Mouse (Mus musculus) heart, embryonic 11.5 days (tissue): ENCODE results near the gene Xxylt1. TPM values are rescaled to one million over a fixed set of nuclear protein-coding genes. Genes with fewer than 3 reads are reported as not detected.
"Not testable (repeated sequence)": the region's sequence is repeated elsewhere in the genome, so short reads cannot be mapped to it uniquely, and the experiment has no call there.

Experiments
- ATAC-seq: fragments of 200-750 bp; cut with Nextera tagmentation; replicated peaks from 2 replicates; pipeline ENCODE4 v1.8.0; 2017; ENCODE audit warnings: moderate library complexity; ENCODE audit not compliant: insufficient number of reproducible peaks, low FRiP score, low TSS enrichment
- H3K27ac ChIP-seq: fragments of 300-500 bp; sonication (generic); 2 replicates; pipeline ENCODE4 v1.5.1; 2014; ENCODE audit warnings: mild to moderate bottlenecking, low read depth, low read length
- H3K27me3 ChIP-seq: fragments of 300-500 bp; sonication (generic); 2 replicates; pipeline ENCODE4 v1.6.1; 2014; ENCODE audit warnings: mild to moderate bottlenecking, low read length, mixed read lengths; ENCODE audit not compliant: control insufficient read depth, insufficient read depth
- H3K36me3 ChIP-seq: fragments of 300-500 bp; sonication (generic); 2 replicates; pipeline ENCODE4 v1.6.1; 2014; ENCODE audit warnings: mild to moderate bottlenecking, low read length, moderate library complexity, mixed read lengths; ENCODE audit not compliant: control insufficient read depth, insufficient read depth
- H3K4me1 ChIP-seq: fragments of 300-500 bp; sonication (generic); 2 replicates; pipeline ENCODE4 v1.6.1; 2014; ENCODE audit warnings: low read length; ENCODE audit not compliant: control insufficient read depth, insufficient read depth
- H3K4me2 ChIP-seq: fragments of 300-500 bp; sonication (generic); 2 replicates; pipeline ENCODE4 v1.6.1; 2014; ENCODE audit warnings: mild to moderate bottlenecking, moderate library complexity
- H3K4me3 ChIP-seq: fragments of 300-500 bp; sonication (generic); 2 replicates; pipeline ENCODE4 v1.5.1; 2014; ENCODE audit warnings: low read depth, low read length
- H3K9ac ChIP-seq: fragments of 300-500 bp; sonication (generic); 2 replicates; pipeline ENCODE4 v1.6.1; 2014; ENCODE audit warnings: mild to moderate bottlenecking, low read depth, low read length, moderate library complexity
- H3K9me3 ChIP-seq: fragments of 300-500 bp; sonication (generic); replicated peaks from 2 replicates; pipeline ENCODE4 v1.6.1; 2016; ENCODE audit warnings: low read length; ENCODE audit not compliant: control insufficient read depth
- WGBS: fragments of 180-500 bp; shearing (Covaris S2); extraction: QIAGEN DNeasy Blood & Tissue Kit; methylation state at CpG from one replicate; pipeline ENCODE4 v1.1.7; 2014; ENCODE audit not compliant: insufficient replicate concordance; 5-methylcytosine and 5-hydroxymethylcytosine counted together
- polyA plus RNA-seq: library from polyadenylated mRNA; unstranded; fragments of >200 nt; fragmentation: Nextera tagmentation; extraction: Ambion mirVana; gene quantifications from 2 replicates; pipeline ENCODE4 v1.2.1, GENCODE M21; 2014

Xxylt1 gene
- polyA plus RNA-seq, 1 experiment from 2014 or later: 10.3 TPM

- ATAC-seq: no peak
- H3K4me1 ChIP-seq: peaks cover 4% of the 10 kb centered on the region; the same call in 1 of the 2 replicates
- H3K9ac ChIP-seq: no peak overlapping the region
- H3K9me3 ChIP-seq: no peaks in the 10 kb centered on the region
- no peaks in the 10 kb centered on the region for H3K27me3 ChIP-seq
- no peak overlapping the region for H3K4me2 ChIP-seq
- no peak overlapping the region for H3K4me3 ChIP-seq
- no peak overlapping the region for H3K27ac ChIP-seq
- WGBS: 89% methylated on average over 10 of the region's 10 CpGs
- H3K36me3 ChIP-seq: no peaks in the 10 kb centered on the region
These were observed 69.0 kb downstream of the Xxylt1 start for GRCm38 (mm10) chr16:31012236-31012635.

- WGBS: 86% methylated on average over 5 of the region's 5 CpGs
- no peak overlapping the region for H3K4me3 ChIP-seq
- no peaks in the 10 kb centered on the region for H3K9me3 ChIP-seq
- no peak overlapping the region for H3K27ac ChIP-seq
- no peaks in the 10 kb centered on the region for H3K27me3 ChIP-seq
- no peak for ATAC-seq
- H3K4me2 ChIP-seq: no peak overlapping the region
- H3K9ac ChIP-seq: no peak overlapping the region
- peaks cover 7% of the 10 kb centered on the region for H3K4me1 ChIP-seq
- H3K36me3 ChIP-seq: no peaks in the 10 kb centered on the region
These were observed 70.8 kb downstream of the Xxylt1 start for GRCm38 (mm10) chr16:31010443-31010842.

- ATAC-seq: no peak
- H3K4me2 ChIP-seq: no peak overlapping the region
These were observed 72.9 kb downstream of the Xxylt1 start for GRCm38 (mm10) chr16:31008326-31008725.

GRCm38 (mm10) chr16:31007582-31007981 is 73.7 kb downstream of the Xxylt1 start:
- Histone ChIP-seq H3K9ac (no peak overlapping the region), H3K27ac (no peak overlapping the region), H3K4me1 (peaks cover 29% of the 10 kb centered on the region), H3K4me3 (no peak overlapping the region), H3K27me3 (no peaks in the 10 kb centered on the region), H3K4me2 (no peak overlapping the region), H3K36me3 (no peaks in the 10 kb centered on the region), H3K9me3 (no peaks in the 10 kb centered on the region)
- ATAC-seq: no peak
- WGBS: 91% methylated on average over 12 of the region's 12 CpGs

More at GRCm38 (mm10) chr16:31008326-31008725, 72.9 kb downstream of the Xxylt1 start:
- Histone ChIP-seq H3K9me3 (no peaks in the 10 kb centered on the region), H3K27ac (no peak overlapping the region), H3K9ac (no peak overlapping the region), H3K27me3 (no peaks in the 10 kb centered on the region), H3K4me3 (no peak overlapping the region), H3K4me1 (peaks cover 22% of the 10 kb centered on the region), H3K36me3 (no peaks in the 10 kb centered on the region)
- 81% methylated on average over 7 of the region's 7 CpGs for WGBS

GRCm38 (mm10) chr16:31005693-31006092 is 75.5 kb downstream of the Xxylt1 start:
- Histone ChIP-seq H3K9me3 (no peaks in the 10 kb centered on the region), H3K27ac (peak overlapping the region; percentile 2), H3K4me1 (peaks cover 34% of the 10 kb centered on the region), H3K27me3 (no peaks in the 10 kb centered on the region), H3K36me3 (no peaks in the 10 kb centered on the region), H3K9ac (no peak overlapping the region), H3K4me2 (peak overlapping the region; percentile 33), H3K4me3 (no peak overlapping the region)
- 39% methylated on average over 7 of the region's 7 CpGs for WGBS
- ATAC-seq: no peak

- H3K27ac ChIP-seq: peak overlapping the region; percentile 7
- H3K9ac ChIP-seq: no peak overlapping the region
- no peak for ATAC-seq
- H3K4me3 ChIP-seq: no peak overlapping the region
- H3K4me2 ChIP-seq: no peak overlapping the region
- H3K4me1 ChIP-seq: peaks cover 34% of the 10 kb centered on the region
- no peaks in the 10 kb centered on the region for H3K27me3 ChIP-seq
- 63% methylated on average over 2 of the region's 2 CpGs for WGBS
- no peaks in the 10 kb centered on the region for H3K9me3 ChIP-seq
- H3K36me3 ChIP-seq: no peaks in the 10 kb centered on the region
These were observed 76.9 kb downstream of the Xxylt1 start for GRCm38 (mm10) chr16:31004321-31004682.

- Histone ChIP-seq H3K9ac (peak overlapping the region; percentile 16; the same call in 1 of the 2 replicates), H3K27ac (peak overlapping the region; percentile 70), H3K4me1 (peaks cover 34% of the 10 kb centered on the region), H3K4me2 (peak overlapping the region; percentile 37)
- H3K27me3 ChIP-seq, H3K9me3 ChIP-seq, H3K36me3 ChIP-seq, ATAC-seq, H3K4me3 ChIP-seq: not testable (repeated sequence)
- WGBS: 12% methylated on average over 10 of the region's 10 CpGs
These were observed 77.5 kb downstream of the Xxylt1 start for GRCm38 (mm10) chr16:31003592-31004320.

- H3K9ac ChIP-seq: peak overlapping the region; percentile 44
These were observed 78.3 kb downstream of the Xxylt1 start for GRCm38 (mm10) chr16:31002926-31003325.

GRCm38 (mm10) chr16:31002117-31002516 is 79.1 kb downstream of the Xxylt1 start:
- H3K4me1 ChIP-seq: peaks cover 30% of the 10 kb centered on the region
- no peak for ATAC-seq
- no peak overlapping the region for H3K4me2 ChIP-seq
- no peaks in the 10 kb centered on the region for H3K36me3 ChIP-seq
- no peak overlapping the region for H3K9ac ChIP-seq
- no peak overlapping the region for H3K27ac ChIP-seq
- H3K9me3 ChIP-seq: no peaks in the 10 kb centered on the region
- H3K4me3 ChIP-seq: no peak overlapping the region
- no peaks in the 10 kb centered on the region for H3K27me3 ChIP-seq
- WGBS: 82% methylated on average over 6 of the region's 6 CpGs

More at GRCm38 (mm10) chr16:31002926-31003325, 78.3 kb downstream of the Xxylt1 start:
- H3K4me2 ChIP-seq: no peak overlapping the region
- no peak for ATAC-seq
- 43% methylated on average over 6 of the region's 6 CpGs for WGBS
- H3K4me3 ChIP-seq: no peak overlapping the region
- H3K27ac ChIP-seq: peak overlapping the region; percentile 70
- no peaks in the 10 kb centered on the region for H3K36me3 ChIP-seq
- H3K9me3 ChIP-seq: no peaks in the 10 kb centered on the region
- H3K4me1 ChIP-seq: peaks cover 30% of the 10 kb centered on the region
- H3K27me3 ChIP-seq: no peaks in the 10 kb centered on the region
